Mouse (Mus musculus): ENCODE results near the gene Rabepk. TPM values are rescaled to one million over a fixed set of nuclear protein-coding genes. Genes with fewer than 3 reads are reported as not detected.
A peak's percentile ranks its signal among the peaks of the same experiment; 100 is the strongest.
"Not testable (repeated sequence)": the region's sequence is repeated elsewhere in the genome, so short reads cannot be mapped to it uniquely, and the experiment has no call there.

The Rabepk gene
- total RNA-seq, 1 experiment from 2014 or later, result 66.2 TPM

GRCm38 (mm10) chr2:34774493-34774892 lies 25.2 kb downstream of the Rabepk start:
- no peak for ATAC-seq (replicated peaks in 1 of 2; ENCODE audit: insufficient read depth in 1 of 2, low FRiP score in 2 of 2, low TSS enrichment in 1 of 2, low read depth in 1 of 2, poor library complexity in 2 of 2, severe bottlenecking in 2 of 2)

GRCm38 (mm10) chr2:34773673-34774072 lies 26.0 kb downstream of the Rabepk start:
- no peak for ATAC-seq (replicated peaks in 1 of 2; ENCODE audit: insufficient read depth in 1 of 2, low FRiP score in 2 of 2, low TSS enrichment in 1 of 2, low read depth in 1 of 2, poor library complexity in 2 of 2, severe bottlenecking in 2 of 2)

- ATAC-seq (replicated peaks in 1 of 2; ENCODE audit: insufficient read depth in 1 of 2, low FRiP score in 2 of 2, low TSS enrichment in 1 of 2, low read depth in 1 of 2, poor library complexity in 2 of 2, severe bottlenecking in 2 of 2), result no peak; a peak in 2 of 4 replicates
Measured at GRCm38 (mm10) chr2:34772252-34773235, 27.2 kb downstream of the Rabepk start.

- ATAC-seq (replicated peaks in 1 of 2; ENCODE audit: insufficient read depth in 1 of 2, low FRiP score in 2 of 2, low TSS enrichment in 1 of 2, low read depth in 1 of 2, poor library complexity in 2 of 2, severe bottlenecking in 2 of 2), result peak; percentile 95 to 97
Measured at GRCm38 (mm10) chr2:34771368-34772226, 28.1 kb downstream of the Rabepk start, which contains the start of gene Hspa5. TSS of gene Hspa5 (plus strand) at chr2:34771970.

GRCm38 (mm10) chr2:34770951-34771350 lies 28.8 kb downstream of the Rabepk start:
- ATAC-seq (replicated peaks in 1 of 2; ENCODE audit: insufficient read depth in 1 of 2, low FRiP score in 2 of 2, low TSS enrichment in 1 of 2, low read depth in 1 of 2, poor library complexity in 2 of 2, severe bottlenecking in 2 of 2), result no peak

- ATAC-seq (replicated peaks in 1 of 2; ENCODE audit: insufficient read depth in 1 of 2, low FRiP score in 2 of 2, low TSS enrichment in 1 of 2, low read depth in 1 of 2, poor library complexity in 2 of 2, severe bottlenecking in 2 of 2), result no peak
Measured at GRCm38 (mm10) chr2:34770049-34770448, 29.7 kb downstream of the Rabepk start.

GRCm38 (mm10) chr2:34764801-34765200 lies 34.9 kb downstream of the Rabepk start:
- no peak for ATAC-seq (replicated peaks in 1 of 2; ENCODE audit: insufficient read depth in 1 of 2, low FRiP score in 2 of 2, low TSS enrichment in 1 of 2, low read depth in 1 of 2, poor library complexity in 2 of 2, severe bottlenecking in 2 of 2)

GRCm38 (mm10) chr2:34762872-34763271 lies 36.8 kb downstream of the Rabepk start:
- no peak for ATAC-seq (replicated peaks in 1 of 2; ENCODE audit: insufficient read depth in 1 of 2, low FRiP score in 2 of 2, low TSS enrichment in 1 of 2, low read depth in 1 of 2, poor library complexity in 2 of 2, severe bottlenecking in 2 of 2)

- no peak for ATAC-seq (replicated peaks in 1 of 2; ENCODE audit: insufficient read depth in 1 of 2, low FRiP score in 2 of 2, low TSS enrichment in 1 of 2, low read depth in 1 of 2, poor library complexity in 2 of 2, severe bottlenecking in 2 of 2)
Measured at GRCm38 (mm10) chr2:34762174-34762573, 37.5 kb downstream of the Rabepk start.

- ATAC-seq (replicated peaks in 1 of 2; ENCODE audit: insufficient read depth in 1 of 2, low FRiP score in 2 of 2, low TSS enrichment in 1 of 2, low read depth in 1 of 2, poor library complexity in 2 of 2, severe bottlenecking in 2 of 2), result not testable (repeated sequence)
Measured at GRCm38 (mm10) chr2:34761272-34761671, 38.4 kb downstream of the Rabepk start.

- no peak for ATAC-seq (replicated peaks in 1 of 2; ENCODE audit: insufficient read depth in 1 of 2, low FRiP score in 2 of 2, low TSS enrichment in 1 of 2, low read depth in 1 of 2, poor library complexity in 2 of 2, severe bottlenecking in 2 of 2)
Measured at GRCm38 (mm10) chr2:34757341-34757740, 42.4 kb downstream of the Rabepk start.

- 0 out of 4 replicates have a peak, but pooled peaks have one; percentile 22 to 35 for ATAC-seq (replicated peaks in 1 of 2; ENCODE audit: insufficient read depth in 1 of 2, low FRiP score in 2 of 2, low TSS enrichment in 1 of 2, low read depth in 1 of 2, poor library complexity in 2 of 2, severe bottlenecking in 2 of 2)
Measured at GRCm38 (mm10) chr2:34754551-34755358, 45.0 kb downstream of the Rabepk start, which contains the start of gene Gapvd1. TSS of gene Gapvd1 (minus strand) at chr2:34755232.

GRCm38 (mm10) chr2:34753811-34754550 lies 45.7 kb downstream of the Rabepk start:
- peak; percentile 75 to 87 for ATAC-seq (replicated peaks in 1 of 2; ENCODE audit: insufficient read depth in 1 of 2, low FRiP score in 2 of 2, low TSS enrichment in 1 of 2, low read depth in 1 of 2, poor library complexity in 2 of 2, severe bottlenecking in 2 of 2)

GRCm38 (mm10) chr2:34750245-34750644 lies 49.5 kb downstream of the Rabepk start:
- no peak for ATAC-seq (replicated peaks in 1 of 2; ENCODE audit: insufficient read depth in 1 of 2, low FRiP score in 2 of 2, low TSS enrichment in 1 of 2, low read depth in 1 of 2, poor library complexity in 2 of 2, severe bottlenecking in 2 of 2)

GRCm38 (mm10) chr2:34748479-34748878 lies 51.2 kb downstream of the Rabepk start:
- no peak for ATAC-seq (replicated peaks in 1 of 2; ENCODE audit: insufficient read depth in 1 of 2, low FRiP score in 2 of 2, low TSS enrichment in 1 of 2, low read depth in 1 of 2, poor library complexity in 2 of 2, severe bottlenecking in 2 of 2)

GRCm38 (mm10) chr2:34745673-34746072 lies 54.0 kb downstream of the Rabepk start:
- no peak for ATAC-seq (replicated peaks in 1 of 2; ENCODE audit: insufficient read depth in 1 of 2, low FRiP score in 2 of 2, low TSS enrichment in 1 of 2, low read depth in 1 of 2, poor library complexity in 2 of 2, severe bottlenecking in 2 of 2)
